Mouse (Mus musculus): ENCODE measurements around the gene Krtcap3. TPM values are rescaled to one million over a fixed set of nuclear protein-coding genes. Genes with fewer than 3 reads are reported as not detected.

Gene Krtcap3
- polyA plus RNA-seq, 1 experiment from 2014 or later = 66.8 TPM

DNA sequence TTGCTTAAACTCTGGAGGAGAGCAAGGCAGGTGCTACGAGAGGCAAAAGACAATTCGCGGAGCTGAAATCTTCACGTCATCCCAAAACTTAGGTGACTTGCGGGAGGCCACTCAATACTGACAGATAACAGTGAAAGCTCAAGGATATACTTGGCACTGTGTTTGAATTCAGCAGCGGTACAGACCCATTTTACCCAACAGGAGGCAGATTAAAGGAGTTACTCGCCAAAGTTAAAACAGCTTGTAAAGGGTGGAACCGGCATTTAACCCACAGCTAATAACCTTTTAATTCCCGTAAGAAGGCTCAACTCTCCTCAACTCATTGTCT lies 39.8 kb downstream of the Krtcap3 start:
- Histone ChIP-seq H3K9ac (peak overlapping the region; percentile 47), H3K27ac (peak overlapping the region; percentile 48; the same call in 1 of the 2 replicates), H3K4me1 (replicated peaks) (peaks cover 15% of the 10 kb centered on the region; the same call in 1 of the 2 replicates), H3K27me3 (replicated peaks) (no peaks in the 10 kb centered on the region), H3K36me3 (0 out of 2 replicates have a peak, but pooled peaks cover 9% of the 10 kb centered on the region), H3K9me3 (no peaks in the 10 kb centered on the region), H3K4me2 (replicated peaks) (peak overlapping the region; percentile 78), H3K4me3 (replicated peaks) (peak overlapping the region; percentile 51)
- 4% methylated on average over 9 of the region's 9 CpGs for WGBS
- ATAC-seq = no peak

DNA sequence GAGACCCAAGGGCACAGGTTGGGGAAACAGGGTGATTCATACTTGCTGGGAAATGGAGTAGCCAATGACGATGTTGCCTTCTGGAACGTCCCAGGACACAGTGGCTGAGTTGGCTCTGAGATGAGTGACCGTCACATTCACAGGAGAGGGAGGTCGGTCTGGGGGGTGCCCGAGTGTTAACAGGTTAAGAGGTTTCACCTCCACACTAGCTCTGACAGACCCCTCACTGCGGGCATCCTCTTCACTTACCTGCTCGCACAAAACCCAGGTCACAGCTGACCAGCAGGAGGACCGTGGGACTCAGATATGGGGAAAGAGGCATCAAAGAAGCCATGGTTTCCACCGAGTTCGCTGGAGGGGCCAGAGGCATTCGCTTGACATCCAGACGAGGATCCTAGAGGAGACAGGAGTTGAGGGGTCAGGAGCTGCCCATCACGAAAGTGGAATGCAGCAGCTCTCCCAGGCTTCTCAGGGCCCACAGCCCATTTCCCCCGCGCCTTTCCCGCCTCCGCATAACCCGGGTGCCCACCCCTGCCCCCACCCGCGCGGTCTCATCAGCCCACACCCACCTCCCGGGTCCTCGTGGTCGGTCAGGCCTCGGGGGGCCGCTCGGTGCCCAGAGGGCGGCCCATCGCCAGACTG lies 43.6 kb downstream of the Krtcap3 start:
- 6% methylated on average over 29 of the region's 29 CpGs for WGBS
- Histone ChIP-seq H3K9me3 (no peaks in the 10 kb centered on the region), H3K4me1 (replicated peaks) (peaks cover 13% of the 10 kb centered on the region; the same call in 1 of the 2 replicates), H3K27me3 (replicated peaks) (no peaks in the 10 kb centered on the region), H3K4me3 (replicated peaks) (peak overlapping the region; percentile 79), H3K4me2 (replicated peaks) (peak overlapping the region; percentile 91), H3K9ac (peak overlapping the region; percentile 87), H3K27ac (peak overlapping the region; percentile 33; the same call in 1 of the 2 replicates), H3K36me3 (0 out of 2 replicates have a peak, but pooled peaks cover 9% of the 10 kb centered on the region)
- peak; percentile 16 for ATAC-seq

GRCm38 (mm10) chr5:31295606-31296141 lies 44.2 kb downstream of the Krtcap3 start, which contains the start of gene Fndc4:
Fndc4 (minus strand) TSS chr5:31296080.
- peak within 1 kb of the TSS; percentile 91 for H3K4me2 ChIP-seq (replicated peaks)
- under 1% methylated on average over 39 of the region's 46 CpGs for WGBS
- no peaks in the 10 kb centered on the region for H3K27me3 ChIP-seq (replicated peaks)
- H3K9me3 ChIP-seq = no peaks in the 10 kb centered on the region
- H3K4me1 ChIP-seq (replicated peaks) = peaks cover 13% of the 10 kb centered on the region; the same call in 1 of the 2 replicates
- H3K9ac ChIP-seq = peak within 1 kb of the TSS; percentile 87
- H3K36me3 ChIP-seq = 0 out of 2 replicates have a peak, but pooled peaks cover 9% of the 10 kb centered on the region
- ATAC-seq = peak; percentile 63
- H3K4me3 ChIP-seq (replicated peaks) = peak within 1 kb of the TSS; percentile 79
- peak within 1 kb of the TSS; percentile 33; the same call in 1 of the 2 replicates for H3K27ac ChIP-seq

DNA sequence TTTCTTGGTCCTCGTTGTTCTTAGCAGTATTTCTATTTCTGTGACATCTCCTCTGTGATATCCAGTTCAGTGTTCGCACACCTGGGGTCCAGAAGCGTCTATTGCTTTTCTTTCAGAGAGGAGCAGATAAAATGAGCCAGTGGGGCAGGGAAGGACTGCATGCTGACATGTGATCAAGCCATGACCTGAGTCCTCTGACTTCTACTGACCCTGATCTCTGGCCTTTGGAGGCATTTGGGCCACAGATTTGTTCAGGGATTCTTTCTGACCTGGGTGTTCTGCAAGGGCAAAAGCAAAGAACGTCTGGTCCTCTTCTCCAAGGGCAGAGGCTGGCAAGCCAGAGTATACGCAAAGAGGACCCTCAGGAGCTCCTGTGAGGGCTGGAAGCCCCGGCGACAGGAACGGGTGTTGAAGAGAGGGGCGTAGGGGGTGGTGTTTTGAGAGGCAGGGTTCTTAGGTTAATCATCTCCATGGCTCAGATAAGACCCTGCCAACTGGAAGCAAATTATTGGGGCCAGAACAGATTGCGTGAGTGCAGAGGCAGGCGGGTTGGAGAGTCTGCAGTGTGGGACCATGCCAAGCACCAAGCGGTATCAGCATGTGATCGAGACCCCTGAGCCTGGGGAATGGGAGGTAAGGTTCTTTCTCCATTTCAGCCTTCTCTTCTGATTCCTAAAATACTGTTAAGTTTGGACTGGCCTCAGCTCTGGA lies 45.7 kb downstream of the Krtcap3 start, which contains the start of gene Gckr:
TSS of gene Gckr (plus strand) at position 397 of the 711 bp plus-strand sequence.
- no peaks in the 10 kb centered on the region for H3K27me3 ChIP-seq (replicated peaks)
- no peak within 1 kb of the TSS for H3K4me3 ChIP-seq (replicated peaks)
- no peak within 1 kb of the TSS for H3K9ac ChIP-seq
- no peak for ATAC-seq
- WGBS = 57% methylated on average over 13 of the region's 13 CpGs
- no peak within 1 kb of the TSS for H3K27ac ChIP-seq
- peak within 1 kb of the TSS; percentile 91; the same call in 1 of the 2 replicates for H3K4me2 ChIP-seq (replicated peaks)
- H3K4me1 ChIP-seq (replicated peaks) = peaks cover 13% of the 10 kb centered on the region; the same call in 1 of the 2 replicates
- no peaks in the 10 kb centered on the region for H3K9me3 ChIP-seq
- H3K36me3 ChIP-seq = 0 out of 2 replicates have a peak, but pooled peaks cover 9% of the 10 kb centered on the region

DNA sequence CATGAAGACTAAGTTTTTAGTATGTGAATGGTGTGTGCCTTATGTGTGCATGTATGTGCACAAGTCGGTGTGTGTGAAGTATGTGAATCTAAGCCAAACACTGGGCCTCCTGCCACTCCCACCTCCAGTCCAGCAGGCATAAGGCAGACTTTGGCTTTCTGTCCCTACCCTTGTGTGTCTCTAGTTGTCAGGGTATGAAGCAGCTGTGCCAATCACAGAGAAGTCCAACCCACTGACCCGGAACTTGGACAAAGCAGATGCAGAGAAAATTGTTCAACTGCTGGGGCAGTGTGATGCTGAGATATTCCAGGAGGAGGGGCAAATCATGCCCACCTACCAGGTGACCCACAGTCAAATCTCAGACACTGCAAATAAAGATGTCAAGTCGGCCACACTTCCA lies 46.5 kb downstream of the Krtcap3 start:
- no peaks in the 10 kb centered on the region for H3K9me3 ChIP-seq
- no peak overlapping the region for H3K4me3 ChIP-seq (replicated peaks)
- no peak overlapping the region for H3K4me2 ChIP-seq (replicated peaks)
- no peak overlapping the region for H3K9ac ChIP-seq
- H3K4me1 ChIP-seq (replicated peaks) = peaks cover 13% of the 10 kb centered on the region; the same call in 1 of the 2 replicates
- ATAC-seq = no peak
- no peaks in the 10 kb centered on the region for H3K27me3 ChIP-seq (replicated peaks)
- 70% methylated on average over 3 of the region's 3 CpGs for WGBS
- no peak overlapping the region for H3K27ac ChIP-seq
- H3K36me3 ChIP-seq = 0 out of 2 replicates have a peak, but pooled peaks cover 6% of the 10 kb centered on the region

DNA sequence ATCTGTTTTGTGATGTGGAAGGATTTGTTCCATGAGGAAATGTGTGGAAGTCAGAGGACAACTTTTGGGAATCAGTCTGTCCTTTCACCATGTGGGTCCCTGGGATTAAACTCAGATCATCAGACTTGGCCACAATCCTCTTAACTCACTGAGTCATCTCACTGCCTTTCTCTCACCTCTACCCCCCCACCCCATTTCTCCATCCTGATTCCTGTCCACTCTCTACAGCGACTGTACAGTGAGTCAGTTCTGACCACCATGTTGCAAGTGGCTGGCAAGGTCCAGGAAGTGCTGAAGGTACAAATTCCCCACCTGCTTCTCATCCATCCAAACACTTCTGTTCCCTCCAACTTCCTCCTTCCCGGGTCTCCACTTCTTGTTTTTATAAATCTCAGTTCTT lies 47.0 kb downstream of the Krtcap3 start:
- no peak overlapping the region for H3K27ac ChIP-seq
- no peaks in the 10 kb centered on the region for H3K9me3 ChIP-seq
- 58% methylated on average over 2 of the region's 2 CpGs for WGBS
- no peak overlapping the region for H3K4me2 ChIP-seq (replicated peaks)
- H3K4me1 ChIP-seq (replicated peaks) = peaks cover 13% of the 10 kb centered on the region; the same call in 1 of the 2 replicates
- no peak overlapping the region for H3K4me3 ChIP-seq (replicated peaks)
- ATAC-seq = no peak
- H3K36me3 ChIP-seq = 0 out of 2 replicates have a peak, but pooled peaks cover 4% of the 10 kb centered on the region
- H3K9ac ChIP-seq = no peak overlapping the region
- no peaks in the 10 kb centered on the region for H3K27me3 ChIP-seq (replicated peaks)

DNA sequence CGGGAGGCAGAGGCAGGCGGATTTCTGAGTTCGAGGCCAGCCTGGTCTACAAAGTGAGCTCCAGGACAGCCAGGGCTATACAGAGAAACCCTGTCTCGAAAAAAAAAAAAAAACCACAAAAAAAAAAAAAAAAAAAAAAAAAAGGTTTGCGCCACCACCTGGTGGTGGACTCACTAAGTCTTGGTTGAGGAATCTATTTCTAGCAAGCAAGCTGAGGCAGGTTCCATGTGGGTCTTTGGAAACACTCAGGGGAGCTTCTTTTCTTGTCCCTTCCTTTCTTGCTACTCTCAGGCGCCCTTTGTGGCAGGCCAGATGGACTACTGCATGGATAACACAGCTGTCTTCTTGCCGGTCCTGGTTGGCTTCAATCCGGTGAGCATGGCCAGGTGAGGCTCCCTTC lies 50.4 kb downstream of the Krtcap3 start:
- Histone ChIP-seq H3K4me3 (replicated peaks) (no peak overlapping the region), H3K27ac (no peak overlapping the region), H3K36me3 (no peaks in the 10 kb centered on the region), H3K9me3 (no peaks in the 10 kb centered on the region), H3K4me1 (replicated peaks) (no peaks in the 10 kb centered on the region), H3K27me3 (replicated peaks) (no peaks in the 10 kb centered on the region), H3K9ac (no peak overlapping the region), H3K4me2 (replicated peaks) (no peak overlapping the region)
- WGBS = 70% methylated on average over 8 of the region's 8 CpGs
- ATAC-seq = no peak

Other genes with a start within 250 kb of the Krtcap3 start
- gene Atraid, start 203.4 kb upstream of the Krtcap3 start, polyA plus RNA-seq (2015; fragmentation: Nextera tagmentation; extraction: Ambion mirVana) = 164 and 171 TPM in 2 replicates
- gene Slc5a6, start 202.8 kb upstream of the Krtcap3 start, polyA plus RNA-seq (2015; fragmentation: Nextera tagmentation; extraction: Ambion mirVana) = 12.8 and 15.1 TPM in 2 replicates
- gene Cad, start 196.9 kb upstream of the Krtcap3 start, polyA plus RNA-seq (2015; fragmentation: Nextera tagmentation; extraction: Ambion mirVana) = 24.2 and 25.2 TPM in 2 replicates
- gene Dnajc5g, start 145.4 kb upstream of the Krtcap3 start, polyA plus RNA-seq (2015; fragmentation: Nextera tagmentation; extraction: Ambion mirVana) = not detected in 2 replicates
- gene Slc30a3, start 143.5 kb upstream of the Krtcap3 start, polyA plus RNA-seq (2015; fragmentation: Nextera tagmentation; extraction: Ambion mirVana) = 0.26 and 0.34 TPM in 2 replicates
- not detected in 2 replicates for gene Trim54, start 135.0 kb upstream of the Krtcap3 start, polyA plus RNA-seq (2015; fragmentation: Nextera tagmentation; extraction: Ambion mirVana)
- not detected in 2 replicates for gene Ucn, start 112.9 kb upstream of the Krtcap3 start, polyA plus RNA-seq (2015; fragmentation: Nextera tagmentation; extraction: Ambion mirVana)
- gene Mpv17, start 97.4 kb upstream of the Krtcap3 start, polyA plus RNA-seq (2015; fragmentation: Nextera tagmentation; extraction: Ambion mirVana) = 57.1 and 67.9 TPM in 2 replicates
- gene Gm29609, start 71.8 kb upstream of the Krtcap3 start, polyA plus RNA-seq (2015; fragmentation: Nextera tagmentation; extraction: Ambion mirVana) = 2.1 and 2.4 TPM in 2 replicates
- 56.6 and 63.4 TPM in 2 replicates for gene Gtf3c2, start 71.5 kb upstream of the Krtcap3 start, polyA plus RNA-seq (2015; fragmentation: Nextera tagmentation; extraction: Ambion mirVana)
- gene Snx17, start 58.5 kb upstream of the Krtcap3 start, polyA plus RNA-seq (2015; fragmentation: Nextera tagmentation; extraction: Ambion mirVana) = 131 and 136 TPM in 2 replicates
- 58.0 and 67.3 TPM in 2 replicates for gene Eif2b4, start 58.3 kb upstream of the Krtcap3 start, polyA plus RNA-seq (2015; fragmentation: Nextera tagmentation; extraction: Ambion mirVana)
- 8.1 and 8.8 TPM in 2 replicates for gene Zfp513, start 49.4 kb upstream of the Krtcap3 start, polyA plus RNA-seq (2015; fragmentation: Nextera tagmentation; extraction: Ambion mirVana)
- gene Ppm1g, start 31.0 kb upstream of the Krtcap3 start, polyA plus RNA-seq (2015; fragmentation: Nextera tagmentation; extraction: Ambion mirVana) = 124 and 132 TPM in 2 replicates
- gene Nrbp1, start 10.8 kb upstream of the Krtcap3 start, polyA plus RNA-seq (2015; fragmentation: Nextera tagmentation; extraction: Ambion mirVana) = 133 and 136 TPM in 2 replicates
- 0.33 TPM in 1 of 2 replicates, not detected in the other for gene Gm9970, start 10.5 kb upstream of the Krtcap3 start, polyA plus RNA-seq (2015; fragmentation: Nextera tagmentation; extraction: Ambion mirVana)
- gene Ift172, start 39.4 kb downstream of the Krtcap3 start, polyA plus RNA-seq (2015; fragmentation: Nextera tagmentation; extraction: Ambion mirVana) = 20.1 and 21.4 TPM in 2 replicates
- gene Fndc4, start 44.4 kb downstream of the Krtcap3 start, polyA plus RNA-seq (2015; fragmentation: Nextera tagmentation; extraction: Ambion mirVana) = 27.9 and 29.6 TPM in 2 replicates
- 0.52 and 0.54 TPM in 2 replicates for gene Gckr, start 45.8 kb downstream of the Krtcap3 start, polyA plus RNA-seq (2015; fragmentation: Nextera tagmentation; extraction: Ambion mirVana)
- 37.6 and 40.1 TPM in 2 replicates for gene Zfp512, start 200.7 kb downstream of the Krtcap3 start, polyA plus RNA-seq (2015; fragmentation: Nextera tagmentation; extraction: Ambion mirVana)
- gene 4930548H24Rik, start 234.0 kb downstream of the Krtcap3 start, polyA plus RNA-seq (2015; fragmentation: Nextera tagmentation; extraction: Ambion mirVana) = not detected in 2 replicates
- 47.9 and 54.5 TPM in 2 replicates for gene Gpn1, start 243.1 kb downstream of the Krtcap3 start, polyA plus RNA-seq (2015; fragmentation: Nextera tagmentation; extraction: Ambion mirVana)

Measured in intestine, embryonic 15.5 days (tissue).